Mouse (Mus musculus): ENCODE measurements around the gene Polr2l.

DNA sequence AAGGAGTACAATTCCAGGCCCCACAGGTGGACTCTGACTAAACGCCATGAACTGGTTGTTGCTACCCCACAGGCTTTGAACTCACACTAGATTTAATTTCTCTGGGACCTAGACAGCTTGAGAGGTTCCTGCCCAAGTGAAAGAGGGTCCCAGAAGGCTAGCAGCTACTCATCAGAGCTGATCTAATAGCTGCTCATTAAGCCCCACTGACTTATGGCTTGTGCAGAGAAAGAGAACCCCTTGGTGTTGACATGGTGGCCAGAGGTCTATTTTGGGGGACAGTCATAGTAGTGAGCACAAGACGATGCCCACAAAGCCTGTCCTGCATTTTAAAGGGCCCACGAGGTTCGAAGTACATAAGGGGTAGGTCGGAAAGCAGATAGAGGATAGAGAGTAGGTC, 772 bp downstream of the Polr2l start:
- no peak for TF ChIP-seq CTCF (IDR thresholded peaks at IDR 0.05; ENCODE audit: control insufficient read depth, insufficient read depth, insufficient replicate concordance, low read depth, low read length)
- TF ChIP-seq POLR2A (IDR thresholded peaks at IDR 0.05; ENCODE audit: control insufficient read depth, low read depth, low read length) = no peak
